Mouse (Mus musculus) large intestine, adult 2 months (tissue): Measurements from ENCODE around the gene Zmpste24. TPM values are rescaled to one million over a fixed set of nuclear protein-coding genes. Genes with fewer than 3 reads are reported as not detected.
A peak's percentile ranks its signal among the peaks of the same experiment; 100 is the strongest.

Experiments
- DNase-seq: peaks from one replicate; pipeline ENCODE4 v3.0.0-alpha.2; 2012; ENCODE audit warnings: low read depth, low spot score
- WGBS: fragments of 180-500 bp; shearing (Covaris S2); methylation state at CpG from one replicate; pipeline ENCODE4 v1.1.7; 2018; 5-methylcytosine and 5-hydroxymethylcytosine counted together
- polyA plus RNA-seq: library from polyadenylated mRNA; depleted of rRNA; stranded (reverse); fragments of >200 nt; gene quantifications from 2 replicates; pipeline ENCODE4 v1.2.3, GENCODE M21; 2012

Gene Zmpste24
- polyA plus RNA-seq, 1 experiment = 14.3 TPM

GRCm38 (mm10) chr4:121039331-121040115 is 58.5 kb downstream of the Zmpste24 start, which contains the start of gene Col9a2:
TSS of gene Col9a2 (plus strand) at chr4:121039385.
- 4% methylated on average over 46 of the region's 46 CpGs for WGBS
- no peak for DNase-seq

- 81% methylated on average over 2 of the region's 2 CpGs for WGBS
- DNase-seq = no peak
These were observed 65.0 kb downstream of the Zmpste24 start for GRCm38 (mm10) chr4:121033006-121033405.

- whole genome bisulfite sequencing = 44% methylated on average over 4 of the region's 4 CpGs
- DNase-seq = no peak
These were observed 66.6 kb downstream of the Zmpste24 start for GRCm38 (mm10) chr4:121031440-121031839.

GRCm38 (mm10) chr4:121029632-121030031 is 68.4 kb downstream of the Zmpste24 start:
- 57% methylated on average over 3 of the region's 3 CpGs for WGBS
- no peak for DNase-seq

GRCm38 (mm10) chr4:121028659-121029392 is 69.2 kb downstream of the Zmpste24 start:
- 36% methylated on average over 14 of the region's 14 CpGs for WGBS
- DNase-seq = no peak

- no peak for DNase-seq
- 33% methylated on average over 1 of the region's 1 CpGs for WGBS
These were observed 69.9 kb downstream of the Zmpste24 start for GRCm38 (mm10) chr4:121028146-121028545.

- no peak for DNase-seq
- 65% methylated on average over 2 of the region's 2 CpGs for WGBS
These were observed 72.4 kb downstream of the Zmpste24 start for GRCm38 (mm10) chr4:121025681-121026080.

GRCm38 (mm10) chr4:121023941-121024340 is 74.1 kb downstream of the Zmpste24 start:
- 65% methylated on average over 2 of the region's 2 CpGs for WGBS
- DNase-seq = no peak

GRCm38 (mm10) chr4:121023464-121023863 is 74.6 kb downstream of the Zmpste24 start:
- DNase-seq = no peak
- WGBS = 82% methylated on average over 7 of the region's 7 CpGs

GRCm38 (mm10) chr4:121021911-121022310 is 76.1 kb downstream of the Zmpste24 start:
- DNase-seq = no peak

GRCm38 (mm10) chr4:121020040-121020790 is 77.8 kb downstream of the Zmpste24 start:
- no peak for DNase-seq
- 72% methylated on average over 10 of the region's 10 CpGs for WGBS

GRCm38 (mm10) chr4:121018250-121018649 is 79.8 kb downstream of the Zmpste24 start:
- no peak for DNase-seq
- 80% methylated on average over 3 of the region's 3 CpGs for WGBS

- WGBS = under 1% methylated on average over 37 of the region's 48 CpGs
- peak; percentile 98 for DNase-seq
These were observed 80.9 kb downstream of the Zmpste24 start, which contains the start of gene Smap2 for GRCm38 (mm10) chr4:121016928-121017657. TSS of gene Smap2 (minus strand) at chr4:121017247.

GRCm38 (mm10) chr4:121016021-121016898 is 81.8 kb downstream of the Zmpste24 start:
- 3% methylated on average over 36 of the region's 40 CpGs for WGBS
- no peak for DNase-seq

- 58% methylated on average over 7 of the region's 7 CpGs for WGBS
- no peak for DNase-seq
These were observed 82.8 kb downstream of the Zmpste24 start for GRCm38 (mm10) chr4:121015268-121015659.

GRCm38 (mm10) chr4:121014594-121015267 is 83.3 kb downstream of the Zmpste24 start:
- 44% methylated on average over 10 of the region's 10 CpGs for WGBS
- no peak for DNase-seq

GRCm38 (mm10) chr4:121010770-121011549 is 87.1 kb downstream of the Zmpste24 start:
- 66% methylated on average over 11 of the region's 11 CpGs for WGBS
- DNase-seq = no peak
